Mouse (Mus musculus) midbrain, embryonic 12.5 days (tissue): ENCODE data around the gene Ndufb11. TPM values are rescaled to one million over a fixed set of nuclear protein-coding genes. Genes with fewer than 3 reads are reported as not detected.

Source experiments
- ATAC-seq: fragments of 200-750 bp; cut with Nextera tagmentation; 2 replicates; pipeline ENCODE4 v1.8.0; 2017; ENCODE audit warnings: low read depth, moderate TSS enrichment, moderate library complexity; ENCODE audit not compliant: low FRiP score
- H3K27ac ChIP-seq: fragments of 300-500 bp; sonication (generic); replicated peaks from 2 replicates; pipeline ENCODE4 v1.5.1; 2016; ENCODE audit warnings: mild to moderate bottlenecking
- H3K27me3 ChIP-seq: fragments of 300-500 bp; sonication (generic); 2 replicates; pipeline ENCODE4 v1.6.1; 2016; ENCODE audit warnings: mild to moderate bottlenecking
- H3K36me3 ChIP-seq: fragments of 300-500 bp; sonication (generic); 2 replicates; pipeline ENCODE4 v1.6.1; 2016
- H3K4me1 ChIP-seq: fragments of 300-500 bp; sonication (generic); 2 replicates; pipeline ENCODE4 v1.6.1; 2016
- H3K4me2 ChIP-seq: fragments of 300-500 bp; sonication (generic); replicated peaks from 2 replicates; pipeline ENCODE4 v1.6.1; 2016; ENCODE audit warnings: mild to moderate bottlenecking, moderate library complexity
- H3K4me3 ChIP-seq: fragments of 300-500 bp; sonication (generic); 2 replicates; pipeline ENCODE4 v1.5.1; 2016; ENCODE audit warnings: mild to moderate bottlenecking
- H3K9ac ChIP-seq: fragments of 300-500 bp; sonication (generic); replicated peaks from 2 replicates; pipeline ENCODE4 v1.6.1; 2016; ENCODE audit warnings: mild to moderate bottlenecking, moderate library complexity
- H3K9me3 ChIP-seq: fragments of 300-500 bp; sonication (generic); 2 replicates; pipeline ENCODE4 v1.6.1; 2016; ENCODE audit warnings: mild to moderate bottlenecking
- WGBS: fragments of 180-500 bp; shearing (Covaris S2); methylation state at CpG from one replicate; pipeline ENCODE4 v1.1.7; 2016; 5-methylcytosine and 5-hydroxymethylcytosine counted together
- polyA plus RNA-seq: library from polyadenylated mRNA; unstranded; fragments of >200 nt; fragmentation: Nextera tagmentation; extraction: Ambion mirVana; gene quantifications from 2 replicates; pipeline ENCODE4 v1.2.1, GENCODE M21; 2016

The Ndufb11 gene
- polyA plus RNA-seq, 1 experiment from 2014 or later, result 193 TPM

DNA sequence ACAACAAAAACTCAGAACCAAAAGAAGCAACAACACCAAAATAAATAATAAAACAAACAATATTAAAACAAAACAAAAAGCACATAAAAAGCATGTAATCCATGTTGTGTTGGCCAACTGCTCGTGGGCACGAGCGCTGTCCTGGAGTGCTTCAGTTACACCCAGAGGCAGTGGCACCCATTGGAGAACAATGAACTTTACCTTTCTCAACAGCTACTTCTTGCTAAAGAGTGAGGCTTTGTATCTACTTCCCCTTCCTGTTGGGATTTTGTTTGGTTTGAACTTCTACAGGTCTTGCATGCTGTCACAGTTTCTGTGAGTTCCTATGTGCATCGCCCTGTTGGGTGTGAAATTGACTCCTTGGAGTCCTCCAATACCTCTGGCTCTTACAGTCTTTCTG, 8.9 kb downstream of the Ndufb11 start:
- Histone ChIP-seq H3K4me1 (no peaks in the 10 kb centered on the region), H3K9ac (no peak overlapping the region), H3K36me3 (no peaks in the 10 kb centered on the region), H3K9me3 (no peaks in the 10 kb centered on the region), H3K27ac (no peak overlapping the region), H3K27me3 (no peaks in the 10 kb centered on the region), H3K4me2 (no peak overlapping the region), H3K4me3 (no peak overlapping the region)
- WGBS, result 81% methylated on average over 4 of the region's 4 CpGs
- no peak for ATAC-seq

GRCm38 (mm10) chrX:20587968-20588367, 29.5 kb downstream of the Ndufb11 start:
- no peaks in the 10 kb centered on the region for H3K36me3 ChIP-seq
- H3K4me1 ChIP-seq, result no peaks in the 10 kb centered on the region
- WGBS, result 20% methylated on average over 4 of the region's 4 CpGs
- no peaks in the 10 kb centered on the region for H3K9me3 ChIP-seq
- H3K4me3 ChIP-seq, result no peak overlapping the region
- no peaks in the 10 kb centered on the region for H3K27me3 ChIP-seq
- no peak for ATAC-seq
- H3K27ac ChIP-seq, result no peak overlapping the region
- no peak overlapping the region for H3K4me2 ChIP-seq
- no peak overlapping the region for H3K9ac ChIP-seq

- H3K27me3 ChIP-seq, result no peaks in the 10 kb centered on the region
- H3K4me1 ChIP-seq, result no peaks in the 10 kb centered on the region
- H3K9me3 ChIP-seq, result no peaks in the 10 kb centered on the region
- H3K36me3 ChIP-seq, result no peaks in the 10 kb centered on the region
- H3K4me2 ChIP-seq, result no peak overlapping the region
- no peak for ATAC-seq
- no peak overlapping the region for H3K27ac ChIP-seq
- H3K4me3 ChIP-seq, result no peak overlapping the region
- H3K9ac ChIP-seq, result no peak overlapping the region
- 82% methylated on average over 4 of the region's 4 CpGs for WGBS
Observed at GRCm38 (mm10) chrX:20573927-20574326, 43.5 kb downstream of the Ndufb11 start.

DNA sequence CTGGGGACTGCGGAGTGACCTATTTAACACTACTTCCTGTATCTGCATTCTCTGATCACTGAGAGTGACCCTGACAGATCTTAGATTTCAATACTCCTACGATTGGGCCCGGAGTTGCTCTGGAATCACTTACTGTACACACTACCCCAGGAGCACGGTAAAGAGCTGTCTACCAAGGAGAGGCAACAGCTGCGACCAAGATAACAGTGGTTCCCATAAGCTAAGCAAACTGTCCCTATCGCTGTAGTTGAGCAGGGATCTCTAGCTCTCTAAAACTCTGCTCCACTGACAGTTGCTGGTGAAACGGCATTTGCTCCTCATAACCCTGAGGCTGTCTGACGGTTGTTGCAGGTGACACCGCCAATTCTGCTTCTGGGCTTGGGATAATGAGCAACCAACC, 44.7 kb downstream of the Ndufb11 start:
- WGBS, result 85% methylated on average over 9 of the region's 9 CpGs
- Histone ChIP-seq H3K4me2 (no peak overlapping the region), H3K27ac (no peak overlapping the region), H3K9ac (no peak overlapping the region), H3K36me3 (no peaks in the 10 kb centered on the region), H3K27me3 (no peaks in the 10 kb centered on the region), H3K4me3 (no peak overlapping the region), H3K9me3 (no peaks in the 10 kb centered on the region), H3K4me1 (no peaks in the 10 kb centered on the region)
- no peak for ATAC-seq

DNA sequence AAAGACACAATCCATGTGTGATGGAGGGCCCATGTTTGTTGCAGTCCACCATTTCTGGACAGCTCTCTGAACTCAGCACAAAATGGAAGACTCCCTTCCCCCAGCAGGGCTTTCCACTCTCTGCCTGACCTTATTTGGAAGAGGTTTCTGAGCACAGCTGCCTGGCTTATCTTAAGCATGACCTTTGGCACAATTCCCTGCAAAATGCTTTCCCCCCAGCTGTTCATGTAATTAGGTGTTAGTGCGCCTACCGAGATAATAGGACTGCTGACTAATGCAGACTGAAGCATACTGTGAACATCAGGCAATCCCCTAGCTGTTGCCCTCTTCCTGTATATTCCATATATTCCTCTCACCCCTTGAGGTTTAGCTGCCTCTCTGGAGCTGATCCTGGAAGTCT, 46.4 kb downstream of the Ndufb11 start:
- Histone ChIP-seq H3K27ac (no peak overlapping the region), H3K9me3 (no peaks in the 10 kb centered on the region), H3K4me2 (no peak overlapping the region), H3K4me3 (no peak overlapping the region), H3K36me3 (no peaks in the 10 kb centered on the region), H3K4me1 (no peaks in the 10 kb centered on the region), H3K9ac (no peak overlapping the region), H3K27me3 (no peaks in the 10 kb centered on the region)
- ATAC-seq, result no peak
- WGBS, result 59% methylated on average over 2 of the region's 2 CpGs

Other genes starting within 250 kb of the Ndufb11 start
- 9.5 and 10.1 TPM in 2 replicates for gene Jade3, start 191.9 kb downstream of the Ndufb11 start, polyA plus RNA-seq
- gene Rgn, start 67.8 kb downstream of the Ndufb11 start, polyA plus RNA-seq, result 0.14 and 0.65 TPM in 2 replicates
- gene Rbm10, start 116 bp downstream of the Ndufb11 start, polyA plus RNA-seq, result 80.8 and 83.9 TPM in 2 replicates
- 372 and 374 TPM in 2 replicates for gene Uba1, start 40.7 kb upstream of the Ndufb11 start, polyA plus RNA-seq
- gene Cdk16, start 70.3 kb upstream of the Ndufb11 start, polyA plus RNA-seq, result 136 and 150 TPM in 2 replicates
- 85.7 and 86.4 TPM in 2 replicates for gene Usp11, start 86.3 kb upstream of the Ndufb11 start, polyA plus RNA-seq
- gene Araf, start 180.2 kb upstream of the Ndufb11 start, polyA plus RNA-seq, result 141 and 145 TPM in 2 replicates